Mouse (Mus musculus) megakaryocyte progenitor cell, adult 5-6 weeks (primary cell): ENCODE results near the gene Afmid. TPM values are rescaled to one million over a fixed set of nuclear protein-coding genes. Genes with fewer than 3 reads are reported as not detected.
A peak's percentile ranks its signal among the peaks of the same experiment; 100 is the strongest.
"Not testable (repeated sequence)": the region's sequence is repeated elsewhere in the genome, so short reads cannot be mapped to it uniquely, and the experiment has no call there.

Source experiments
- ATAC-seq: replicated peaks from 2 replicates; pipeline ENCODE4 v1.8.0; 2016; ENCODE audit warnings: mild to moderate bottlenecking, moderate TSS enrichment, inconsistent platforms; ENCODE audit not compliant: poor library complexity
- total RNA-seq, 2 experiments: library from RNA; stranded (forward) in 1 of 2; stranded (reverse) in 1 of 2; fragments of 157-497, 149-512 nt in 1 of 2; fragments of 200-1000 nt in 1 of 2; gene quantifications; 2 replicates each; pipeline versions ENCODE4 v1.2.3 to v1.2.4; 2015 to 2017

The Afmid gene
- total RNA-seq, 2 experiments from 2014 or later, result 1.5 to 2.6 TPM

- peak; percentile 86 for ATAC-seq
These were observed 33.3 kb upstream of the Afmid start for GRCm38 (mm10) chr11:117792281-117792888.

DNA sequence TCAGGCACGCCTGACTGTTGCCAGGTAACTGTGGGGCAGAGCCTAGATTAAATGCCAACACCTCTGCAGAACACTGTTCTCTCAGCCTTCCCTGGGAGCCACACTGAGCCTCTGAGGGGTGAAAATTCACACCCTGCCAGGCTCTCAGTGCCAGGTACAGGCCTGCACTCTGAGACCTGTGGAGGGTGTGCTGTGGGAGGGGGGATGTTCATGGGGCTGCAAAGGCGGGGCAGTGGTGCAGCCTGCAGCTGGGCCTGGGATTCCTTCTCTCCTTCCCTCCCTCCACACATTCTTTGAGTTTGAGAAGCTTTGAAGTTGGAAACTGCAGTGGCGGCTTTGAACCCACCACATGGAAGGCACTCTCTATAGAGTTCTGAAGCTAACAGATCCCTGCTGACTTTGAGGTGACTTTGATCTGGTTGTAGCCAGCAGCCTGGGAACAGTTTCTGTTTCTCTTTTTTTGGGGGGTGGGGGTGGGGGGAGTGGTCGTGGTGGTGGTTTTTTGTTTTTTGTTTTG lies 31.6 kb upstream of the Afmid start:
- ATAC-seq, result no peak

- no peak for ATAC-seq
These were observed 28.8 kb upstream of the Afmid start for GRCm38 (mm10) chr11:117796954-117797353.

- peak; percentile 73 for ATAC-seq
These were observed 28.1 kb upstream of the Afmid start, which contains the start of gene 6030468B19Rik for GRCm38 (mm10) chr11:117797511-117798159. 6030468B19Rik (plus strand) TSS chr11:117797660.

GRCm38 (mm10) chr11:117798160-117798541 lies 27.6 kb upstream of the Afmid start:
- peak; percentile 20; the same call in 1 of the 2 replicates for ATAC-seq

- no peak for ATAC-seq
These were observed 26.6 kb upstream of the Afmid start for GRCm38 (mm10) chr11:117799174-117799573.

DNA sequence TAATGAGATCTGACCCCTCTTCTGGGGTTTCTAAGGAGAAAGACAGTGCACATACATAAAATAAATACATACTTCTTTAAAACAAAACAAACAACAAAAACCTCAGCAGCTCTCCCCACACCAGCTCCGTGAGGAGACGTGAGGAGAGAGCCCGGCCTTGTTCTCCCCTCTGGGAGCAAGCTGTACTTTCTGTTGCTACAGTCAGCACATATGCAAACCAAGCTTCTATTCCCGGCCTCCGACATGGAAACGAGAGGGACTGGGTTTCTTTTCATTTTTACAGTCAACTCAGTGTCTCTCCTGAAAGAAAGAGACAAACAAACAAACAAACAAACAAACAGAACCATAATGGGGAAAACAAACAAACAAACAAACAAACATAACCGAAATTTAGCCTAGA lies 25.7 kb upstream of the Afmid start:
- no peak for ATAC-seq

GRCm38 (mm10) chr11:117801650-117802049 lies 24.1 kb upstream of the Afmid start:
- ATAC-seq, result no peak

DNA sequence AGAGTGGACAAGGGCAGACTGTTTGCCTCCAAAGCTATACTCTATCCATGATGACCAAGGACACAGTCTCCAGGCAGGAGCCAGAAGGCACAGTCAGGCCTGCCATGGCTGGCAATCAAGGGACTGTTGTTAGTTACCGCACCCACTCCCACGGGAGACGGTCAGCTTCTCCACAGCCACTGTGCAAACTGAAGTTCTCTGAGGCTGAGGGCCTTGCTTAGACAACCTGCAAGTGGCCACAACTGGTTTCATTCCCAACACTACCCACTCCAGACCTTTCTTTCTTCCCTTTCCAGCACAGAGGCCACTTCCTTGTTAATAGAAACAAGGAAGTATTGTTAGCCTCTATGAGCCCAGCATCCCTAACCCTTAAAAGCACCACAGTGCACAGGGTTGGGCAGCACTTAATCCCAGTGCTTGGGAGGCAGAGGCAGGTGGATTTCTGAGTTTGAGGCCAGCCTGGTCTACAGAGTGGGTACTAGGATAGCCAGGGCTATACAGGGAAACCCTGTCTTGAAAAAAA lies 22.5 kb upstream of the Afmid start:
- peak; percentile 45; the same call in 1 of the 2 replicates for ATAC-seq

GRCm38 (mm10) chr11:117806781-117807180 lies 18.9 kb upstream of the Afmid start:
- ATAC-seq, result no peak

- peak; percentile 47 for ATAC-seq
These were observed 16.1 kb upstream of the Afmid start, which contains the start of the genes Gm20708 and Syngr2 for GRCm38 (mm10) chr11:117809407-117810311. Gm20708 (plus strand) TSS chr11:117809668. Syngr2 (plus strand) TSS chr11:117809668.

- ATAC-seq, result peak; percentile 73
These were observed 15.2 kb upstream of the Afmid start for GRCm38 (mm10) chr11:117810401-117811046.

DNA sequence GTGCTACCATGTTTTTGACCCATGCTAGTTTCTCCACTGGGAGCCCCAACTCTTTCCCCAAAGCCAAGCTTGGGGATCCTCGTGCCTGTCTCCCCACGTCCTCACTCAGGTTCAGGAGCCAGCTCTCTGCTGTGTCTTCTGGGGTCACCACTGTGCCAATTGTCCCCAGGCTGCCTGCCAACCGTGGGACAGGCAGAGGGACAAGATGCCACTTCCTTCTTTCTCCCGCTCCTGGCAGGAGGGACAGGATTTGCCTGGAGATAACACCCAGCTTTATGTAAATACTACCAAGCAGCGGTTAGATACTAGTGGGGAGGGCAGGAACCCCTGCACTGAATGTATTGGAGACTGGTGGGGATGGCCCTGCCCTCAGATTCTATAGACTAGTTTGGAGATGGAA lies 11.9 kb upstream of the Afmid start:
- ATAC-seq, result no peak

DNA sequence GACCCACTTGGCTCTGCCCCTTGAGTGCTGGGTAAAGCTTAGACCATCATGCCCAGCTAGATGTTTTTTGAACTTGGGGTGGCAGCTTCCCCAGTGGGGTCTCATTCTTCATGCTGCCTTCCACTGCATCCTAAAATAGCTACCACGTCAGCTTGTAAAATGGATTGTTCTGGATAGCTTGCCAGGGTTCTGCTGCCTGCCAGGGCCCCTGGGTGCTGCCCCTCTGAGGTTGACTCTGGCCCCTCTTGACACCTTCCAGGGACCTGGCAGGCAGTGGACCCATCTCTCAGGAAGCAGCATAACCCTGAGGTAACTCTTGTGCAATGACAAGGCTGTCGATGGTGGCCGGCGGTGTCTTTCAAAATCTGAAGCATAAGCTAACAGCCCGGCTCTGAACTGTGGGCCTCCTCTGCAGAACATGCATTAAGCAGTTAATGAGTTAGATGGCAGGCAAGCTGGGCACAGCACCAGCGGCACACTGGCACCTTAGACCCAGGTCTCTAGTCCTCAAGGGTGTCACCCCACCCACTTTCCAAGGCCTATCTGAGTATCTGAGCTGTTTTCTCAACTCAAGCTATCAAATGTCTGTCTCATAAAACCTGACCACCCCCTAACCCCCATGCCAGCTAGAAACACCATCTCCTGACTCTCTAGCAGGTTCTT lies 10.9 kb upstream of the Afmid start:
- ATAC-seq, result no peak

DNA sequence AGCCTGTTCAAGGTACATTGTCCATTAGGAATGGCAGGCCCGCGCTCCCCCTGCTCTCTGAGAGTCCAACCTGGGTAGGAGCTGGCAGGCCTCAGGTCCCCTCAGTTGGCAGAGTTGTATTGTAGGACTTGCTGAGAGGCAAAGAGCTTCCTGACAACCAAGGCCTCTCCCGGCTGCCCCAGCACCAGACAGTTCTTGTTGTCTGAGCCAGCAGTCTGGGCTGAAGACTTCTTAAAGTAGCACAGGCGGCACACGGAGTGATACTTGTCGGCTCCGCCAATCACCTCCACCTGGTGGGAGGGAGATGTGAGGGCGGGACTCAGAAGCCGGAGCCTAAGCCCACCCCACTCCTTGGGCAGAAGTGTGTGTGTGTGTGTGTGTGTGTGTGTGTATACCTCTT lies 9.9 kb upstream of the Afmid start:
- not testable (repeated sequence) for ATAC-seq

- ATAC-seq, result peak; percentile 34
These were observed 9.2 kb upstream of the Afmid start for GRCm38 (mm10) chr11:117816389-117816996.

DNA sequence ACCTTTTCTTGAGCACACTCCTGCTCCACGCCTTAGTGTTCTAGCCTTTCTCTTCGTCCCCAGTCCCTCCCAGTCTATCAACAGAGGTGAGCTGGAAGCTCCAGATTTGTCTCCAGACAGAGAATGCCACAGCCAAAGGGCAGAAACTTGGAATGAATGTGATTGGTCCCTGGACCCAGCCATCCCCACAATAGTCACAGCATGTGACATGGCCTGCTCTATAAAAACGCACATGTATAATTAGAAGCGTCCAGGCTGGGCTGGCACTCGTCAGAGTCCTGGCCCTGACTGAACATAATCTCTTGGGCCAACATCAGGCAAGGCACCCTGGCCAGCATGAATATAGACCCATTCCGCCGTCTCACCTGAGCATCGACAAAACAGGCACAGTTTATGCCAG lies 6.6 kb upstream of the Afmid start:
- ATAC-seq, result no peak

DNA sequence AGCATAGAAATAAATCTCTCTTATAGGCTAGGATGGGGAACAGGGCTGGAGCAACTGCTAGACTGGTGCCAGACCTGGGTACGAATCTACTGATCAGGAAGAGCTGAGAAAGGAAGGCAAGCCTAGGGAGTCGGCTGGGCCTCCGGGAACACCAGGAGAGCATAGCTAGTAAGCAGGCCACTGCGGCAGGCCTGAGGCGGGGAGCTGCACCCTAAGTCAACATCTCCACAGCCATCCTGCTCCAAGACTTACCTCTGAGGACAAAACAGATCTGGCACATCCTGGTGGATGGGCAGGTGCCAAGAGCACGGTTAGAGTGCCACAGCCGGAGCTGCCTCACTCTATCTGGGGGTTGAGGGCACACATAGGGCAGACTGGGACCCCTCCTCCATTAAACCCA lies 5.6 kb upstream of the Afmid start:
- ATAC-seq, result no peak

GRCm38 (mm10) chr11:117821868-117822267 lies 3.9 kb upstream of the Afmid start:
- ATAC-seq, result no peak
